Mouse (Mus musculus): ENCODE results near the gene Klhl18. TPM values are rescaled to one million over a fixed set of nuclear protein-coding genes. Genes with fewer than 3 reads are reported as not detected.

The Klhl18 gene
- polyA plus RNA-seq, 1 experiment from 2014 or later: 5.8 TPM

- WGBS: 98% methylated on average over 3 of the region's 3 CpGs
- Histone ChIP-seq H3K27ac (no peak overlapping the region), H3K36me3 (ENCODE audit: insufficient read depth, low read length) (no peaks in the 10 kb centered on the region), H3K9me3 (replicated peaks; ENCODE audit: low read length) (no peaks in the 10 kb centered on the region), H3K9ac (ENCODE audit: low read depth, low read length) (no peak overlapping the region), H3K27me3 (ENCODE audit: insufficient read depth, low read length) (no peaks in the 10 kb centered on the region), H3K4me1 (replicated peaks; ENCODE audit: insufficient read depth, low read length) (no peaks in the 10 kb centered on the region), H3K4me3 (replicated peaks; ENCODE audit: low read depth, low read length) (no peak overlapping the region), H3K4me2 (ENCODE audit: low read length) (no peak overlapping the region)
- ATAC-seq (replicated peaks; ENCODE audit: low FRiP score, low read depth): no peak
- DNase-seq (ENCODE audit: low spot score): no peak
- TF ChIP-seq CTCF (IDR thresholded peaks at IDR 0.05; ENCODE audit: low read depth): no peak
Observed at GRCm38 (mm10) chr9:110457926-110458325, 18.6 kb downstream of the Klhl18 start.

GRCm38 (mm10) chr9:110452523-110452922 lies 24.0 kb downstream of the Klhl18 start:
- H3K27ac ChIP-seq: no peak overlapping the region
- no peaks in the 10 kb centered on the region for H3K4me1 ChIP-seq (replicated peaks; ENCODE audit: insufficient read depth, low read length)
- no peak overlapping the region for H3K9ac ChIP-seq (ENCODE audit: low read depth, low read length)
- 0 out of 2 replicates have a peak, but pooled peaks cover 5% of the 10 kb centered on the region for H3K36me3 ChIP-seq (ENCODE audit: insufficient read depth, low read length)
- DNase-seq (ENCODE audit: low spot score): no peak
- no peaks in the 10 kb centered on the region for H3K27me3 ChIP-seq (ENCODE audit: insufficient read depth, low read length)
- ATAC-seq (replicated peaks; ENCODE audit: low FRiP score, low read depth): no peak
- TF ChIP-seq CTCF (IDR thresholded peaks at IDR 0.05; ENCODE audit: low read depth): no peak
- no peak overlapping the region for H3K4me3 ChIP-seq (replicated peaks; ENCODE audit: low read depth, low read length)
- WGBS: 64% methylated on average over 3 of the region's 3 CpGs
- H3K4me2 ChIP-seq (ENCODE audit: low read length): no peak overlapping the region
- H3K9me3 ChIP-seq (replicated peaks; ENCODE audit: low read length): no peaks in the 10 kb centered on the region

GRCm38 (mm10) chr9:110448857-110449617 lies 27.5 kb downstream of the Klhl18 start:
- Histone ChIP-seq H3K9me3 (replicated peaks; ENCODE audit: low read length) (no peaks in the 10 kb centered on the region), H3K27ac (no peak overlapping the region), H3K4me3 (replicated peaks; ENCODE audit: low read depth, low read length) (no peak overlapping the region), H3K9ac (ENCODE audit: low read depth, low read length) (no peak overlapping the region), H3K36me3 (ENCODE audit: insufficient read depth, low read length) (0 out of 2 replicates have a peak, but pooled peaks cover 5% of the 10 kb centered on the region), H3K27me3 (ENCODE audit: insufficient read depth, low read length) (no peaks in the 10 kb centered on the region), H3K4me2 (ENCODE audit: low read length) (no peak overlapping the region), H3K4me1 (replicated peaks; ENCODE audit: insufficient read depth, low read length) (no peaks in the 10 kb centered on the region)
- WGBS: 26% methylated on average over 11 of the region's 11 CpGs
- DNase-seq (ENCODE audit: low spot score) (peak; percentile 91), ATAC-seq (replicated peaks; ENCODE audit: low FRiP score, low read depth) (peak; percentile 61)
- peak; percentile 91 for TF ChIP-seq CTCF (IDR thresholded peaks at IDR 0.05; ENCODE audit: low read depth)

GRCm38 (mm10) chr9:110448356-110448755 lies 28.1 kb downstream of the Klhl18 start:
- Histone ChIP-seq H3K27me3 (ENCODE audit: insufficient read depth, low read length) (no peaks in the 10 kb centered on the region), H3K9me3 (replicated peaks; ENCODE audit: low read length) (no peaks in the 10 kb centered on the region), H3K9ac (ENCODE audit: low read depth, low read length) (no peak overlapping the region), H3K36me3 (ENCODE audit: insufficient read depth, low read length) (0 out of 2 replicates have a peak, but pooled peaks cover 5% of the 10 kb centered on the region), H3K27ac (no peak overlapping the region), H3K4me2 (ENCODE audit: low read length) (no peak overlapping the region), H3K4me1 (replicated peaks; ENCODE audit: insufficient read depth, low read length) (no peaks in the 10 kb centered on the region), H3K4me3 (replicated peaks; ENCODE audit: low read depth, low read length) (no peak overlapping the region)
- no peak for DNase-seq (ENCODE audit: low spot score)
- WGBS: 83% methylated on average over 15 of the region's 15 CpGs
- TF ChIP-seq CTCF (IDR thresholded peaks at IDR 0.05; ENCODE audit: low read depth): no peak
- no peak for ATAC-seq (replicated peaks; ENCODE audit: low FRiP score, low read depth)

GRCm38 (mm10) chr9:110440559-110440958 lies 35.9 kb downstream of the Klhl18 start:
- Histone ChIP-seq H3K9me3 (replicated peaks; ENCODE audit: low read length) (no peaks in the 10 kb centered on the region), H3K27me3 (ENCODE audit: insufficient read depth, low read length) (no peaks in the 10 kb centered on the region), H3K4me3 (replicated peaks; ENCODE audit: low read depth, low read length) (no peak overlapping the region), H3K4me1 (replicated peaks; ENCODE audit: insufficient read depth, low read length) (no peaks in the 10 kb centered on the region), H3K9ac (ENCODE audit: low read depth, low read length) (no peak overlapping the region), H3K27ac (no peak overlapping the region), H3K4me2 (ENCODE audit: low read length) (no peak overlapping the region), H3K36me3 (ENCODE audit: insufficient read depth, low read length) (peaks cover 4% of the 10 kb centered on the region; the same call in 1 of the 2 replicates)
- WGBS: 87% methylated on average over 6 of the region's 6 CpGs
- no peak for DNase-seq (ENCODE audit: low spot score)
- TF ChIP-seq CTCF (IDR thresholded peaks at IDR 0.05; ENCODE audit: low read depth): no peak
- no peak for ATAC-seq (replicated peaks; ENCODE audit: low FRiP score, low read depth)

GRCm38 (mm10) chr9:110440049-110440448 lies 36.4 kb downstream of the Klhl18 start:
- 62% methylated on average over 5 of the region's 5 CpGs for WGBS
- no peak overlapping the region for H3K27ac ChIP-seq
- peaks cover 7% of the 10 kb centered on the region; the same call in 1 of the 2 replicates for H3K36me3 ChIP-seq (ENCODE audit: insufficient read depth, low read length)
- H3K9me3 ChIP-seq (replicated peaks; ENCODE audit: low read length): no peaks in the 10 kb centered on the region
- H3K4me2 ChIP-seq (ENCODE audit: low read length): no peak overlapping the region
- no peak overlapping the region for H3K4me3 ChIP-seq (replicated peaks; ENCODE audit: low read depth, low read length)
- no peak for DNase-seq (ENCODE audit: low spot score)
- H3K27me3 ChIP-seq (ENCODE audit: insufficient read depth, low read length): no peaks in the 10 kb centered on the region
- ATAC-seq (replicated peaks; ENCODE audit: low FRiP score, low read depth): no peak
- TF ChIP-seq CTCF (IDR thresholded peaks at IDR 0.05; ENCODE audit: low read depth): no peak
- no peaks in the 10 kb centered on the region for H3K4me1 ChIP-seq (replicated peaks; ENCODE audit: insufficient read depth, low read length)
- no peak overlapping the region for H3K9ac ChIP-seq (ENCODE audit: low read depth, low read length)
